Mouse (Mus musculus) cerebellum, adult 8-10 months (tissue): ENCODE data around the gene Hnrnpf.

Experiments
- DNase-seq: peaks from one replicate; pipeline ENCODE4 v3.0.0; 2022

Gene Hnrnpf

GRCm38 (mm10) chr6:117892386-117892785 lies 7.7 kb upstream of the Hnrnpf start:
- DNase-seq = no peak

DNA sequence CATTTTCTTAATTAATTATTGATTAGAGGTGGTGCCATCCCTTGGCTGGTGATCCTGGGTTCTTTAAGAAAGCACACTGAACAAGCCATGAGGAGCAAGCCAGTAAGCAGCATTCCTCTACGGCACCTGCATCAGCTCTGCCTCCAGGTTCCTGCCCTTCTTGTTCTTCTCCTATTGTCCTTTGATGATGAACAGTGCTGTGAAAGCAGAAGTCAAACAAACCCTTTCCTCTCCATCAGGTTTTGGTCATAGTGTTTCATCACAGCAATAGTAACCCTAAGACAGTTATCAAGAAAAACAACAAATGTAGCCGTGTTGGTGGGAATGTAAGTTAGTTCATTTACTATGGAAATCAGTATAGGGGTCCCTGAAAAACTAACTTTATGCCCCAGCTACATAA lies 6.7 kb upstream of the Hnrnpf start:
- DNase-seq = no peak

- no peak for DNase-seq
These were observed 2.3 kb upstream of the Hnrnpf start for GRCm38 (mm10) chr6:117897800-117898199.

DNA sequence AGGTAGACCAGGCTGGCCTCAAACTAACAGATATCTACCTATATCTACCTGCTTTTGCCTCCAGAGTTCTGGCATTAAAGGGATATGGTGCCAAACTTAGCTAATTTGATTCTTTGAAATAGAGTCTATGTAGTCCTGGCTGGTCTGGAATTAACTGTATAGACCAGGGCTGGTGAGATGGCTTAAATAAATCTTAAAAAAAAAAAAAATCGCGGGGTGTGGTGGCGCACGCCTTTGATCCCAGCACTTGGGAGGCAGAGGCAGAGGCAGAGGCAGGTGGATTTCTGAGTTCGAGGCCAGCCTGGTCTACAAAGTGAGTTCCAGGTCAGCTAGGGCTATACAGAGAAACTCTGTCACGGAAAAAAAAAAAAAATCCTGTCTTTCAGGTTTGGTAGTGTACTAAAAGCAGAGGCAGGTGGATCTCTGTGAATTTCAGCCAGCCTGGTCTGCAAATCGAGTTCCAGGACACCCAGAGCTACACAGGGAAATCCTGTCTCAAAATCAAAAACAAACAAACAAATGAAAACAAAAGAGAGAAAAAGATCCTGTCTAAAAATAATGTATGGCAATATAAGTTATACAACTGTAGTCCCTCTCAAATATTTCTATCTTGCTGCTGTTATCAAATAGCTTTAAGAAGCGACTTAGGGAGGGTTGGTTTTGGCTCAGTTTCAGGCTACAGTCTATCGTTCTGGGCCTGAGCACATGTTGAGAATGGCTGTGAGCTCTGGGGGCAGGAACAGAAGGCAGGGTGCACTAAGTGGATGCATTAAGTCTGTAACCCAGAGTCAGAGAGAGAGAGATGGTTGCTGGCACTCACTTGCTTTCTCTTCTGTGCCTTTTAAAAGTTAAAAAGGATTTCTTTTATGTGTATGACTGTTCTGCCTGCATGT lies 1.6 kb downstream of the Hnrnpf start:
- no peak for DNase-seq

DNA sequence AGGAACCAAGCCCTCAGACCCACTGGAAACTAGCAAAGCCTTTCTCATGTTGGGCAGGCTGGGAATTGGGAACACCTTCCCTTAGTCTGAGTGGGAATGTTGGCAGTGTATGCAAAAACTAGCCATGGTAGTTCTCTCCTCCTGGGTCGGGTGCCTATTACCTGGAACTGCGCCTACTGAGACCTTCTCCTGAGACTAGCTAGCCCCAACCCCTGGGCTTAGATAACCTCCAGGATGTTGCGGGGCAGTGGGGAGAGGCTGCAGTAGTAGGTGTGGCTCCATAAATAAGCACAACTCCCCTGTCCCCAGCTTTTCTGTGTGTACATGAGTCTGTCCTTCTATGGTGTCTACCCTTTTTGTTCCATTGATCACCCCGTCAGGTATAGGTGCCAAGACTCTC lies 2.4 kb downstream of the Hnrnpf start:
- DNase-seq = no peak

- DNase-seq = no peak
These were observed 3.7 kb downstream of the Hnrnpf start for GRCm38 (mm10) chr6:117903836-117904235.

- no peak for DNase-seq
These were observed 5.3 kb downstream of the Hnrnpf start for GRCm38 (mm10) chr6:117905260-117905930.

DNA sequence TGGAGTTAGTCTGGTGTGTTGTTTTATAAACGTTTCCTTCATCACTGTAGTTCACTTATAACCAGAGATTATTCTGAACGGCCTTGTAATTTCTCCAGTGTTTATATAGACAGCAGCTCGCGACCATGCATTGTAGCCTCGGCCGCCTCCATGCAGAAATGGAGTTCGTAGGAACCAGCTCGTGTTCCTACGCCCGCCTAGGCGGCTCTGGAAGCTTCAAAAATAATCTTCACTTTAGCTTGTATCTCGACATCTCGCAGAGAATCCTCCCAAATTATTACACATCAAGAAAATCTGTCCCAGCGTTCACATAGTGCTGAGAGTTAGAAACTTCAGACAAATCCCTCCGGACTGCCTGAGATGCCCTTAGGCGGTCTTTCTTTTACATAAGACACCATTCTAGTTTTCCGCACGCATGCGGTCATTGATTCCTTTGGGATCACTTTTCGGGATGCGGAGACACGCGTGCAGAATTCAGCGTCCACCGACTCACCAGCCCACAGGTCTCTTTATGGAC lies 5.9 kb downstream of the Hnrnpf start:
- peak; percentile 74 for DNase-seq

- peak; percentile 95 for DNase-seq
These were observed 6.6 kb downstream of the Hnrnpf start for GRCm38 (mm10) chr6:117906590-117907271.

DNA sequence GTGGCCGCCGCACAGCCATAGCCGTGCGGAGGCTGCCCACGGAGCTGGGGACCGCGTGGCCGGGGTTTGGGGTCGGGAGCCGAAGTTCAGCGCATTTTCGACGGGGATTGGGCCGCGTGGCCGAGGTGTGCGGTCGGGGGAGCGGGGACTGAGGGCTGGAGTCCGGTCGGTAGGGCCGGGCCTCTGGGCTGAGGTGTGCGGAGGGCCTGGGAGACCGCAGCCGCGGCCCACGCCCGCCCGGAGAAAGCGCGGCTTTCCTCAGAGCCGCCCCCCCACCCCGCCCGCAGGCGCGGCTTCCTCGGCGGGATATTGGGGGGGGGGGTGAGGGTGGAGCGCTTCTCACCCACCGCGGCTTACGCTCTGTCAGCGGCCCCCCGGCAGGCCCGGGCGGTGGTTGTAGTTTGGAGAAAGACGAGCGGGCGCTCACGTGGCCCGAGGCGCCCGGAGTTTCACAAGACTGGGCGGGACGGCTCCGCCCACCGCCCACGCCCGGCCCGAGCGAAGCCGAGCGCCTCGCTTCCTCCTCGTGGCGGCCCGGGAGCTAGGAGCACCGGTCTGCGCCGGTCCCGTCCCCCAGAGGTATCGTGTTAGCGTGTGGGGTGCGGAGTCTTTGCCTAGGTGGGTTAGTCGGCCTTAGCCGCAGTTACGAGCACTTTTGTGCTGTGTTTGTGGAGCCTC lies 7.3 kb downstream of the Hnrnpf start:
- DNase-seq = peak; percentile 48

DNA sequence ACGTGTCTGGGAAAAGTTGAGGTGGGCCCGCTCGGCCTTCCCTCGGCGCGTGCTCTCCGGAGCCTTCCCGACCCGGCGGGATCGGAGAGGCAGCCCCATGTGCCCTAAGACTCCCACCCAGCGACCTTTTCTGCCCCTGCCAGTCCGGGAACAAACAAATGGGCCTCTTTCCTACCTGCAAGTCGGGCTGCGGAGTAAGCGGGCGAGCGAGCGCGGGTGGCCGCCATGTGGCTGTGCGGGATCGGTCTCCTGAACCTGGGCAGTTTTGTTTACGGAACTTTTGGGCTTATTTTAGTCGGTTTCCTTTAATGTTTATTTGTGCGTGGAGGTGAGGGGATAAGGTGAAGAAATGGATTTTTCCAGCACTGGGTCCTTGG lies 7.8 kb downstream of the Hnrnpf start:
- no peak for DNase-seq

GRCm38 (mm10) chr6:117908424-117908900 lies 8.3 kb downstream of the Hnrnpf start:
- DNase-seq = no peak

- no peak for DNase-seq
These were observed 10.1 kb downstream of the Hnrnpf start for GRCm38 (mm10) chr6:117910120-117910661.

- DNase-seq = no peak
These were observed 14.4 kb downstream of the Hnrnpf start for GRCm38 (mm10) chr6:117914541-117914940.

- DNase-seq = no peak
These were observed 16.1 kb downstream of the Hnrnpf start for GRCm38 (mm10) chr6:117916205-117916736.

- peak; percentile 73 for DNase-seq
These were observed 16.8 kb downstream of the Hnrnpf start for GRCm38 (mm10) chr6:117916737-117917426.

DNA sequence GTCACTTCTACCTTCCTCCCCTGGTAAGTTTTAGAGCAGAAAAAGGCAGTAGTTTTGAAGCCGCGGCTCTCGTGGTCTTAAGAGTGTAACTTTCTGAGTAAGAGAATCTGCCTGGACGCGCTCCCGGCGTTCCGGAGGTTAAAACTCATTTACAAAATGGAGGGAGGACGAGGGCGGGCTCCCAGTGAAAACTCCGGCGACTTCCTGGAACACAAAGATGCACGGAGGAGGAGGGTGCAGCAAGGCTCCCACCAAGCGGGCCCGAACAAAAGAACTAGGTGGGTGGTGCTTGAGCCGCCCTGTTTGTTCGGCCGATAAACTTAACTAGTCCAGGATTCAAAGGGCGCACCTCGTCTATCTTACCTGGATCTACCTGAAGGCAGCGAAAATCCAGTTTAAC lies 17.5 kb downstream of the Hnrnpf start:
- DNase-seq = peak; percentile 42

GRCm38 (mm10) chr6:117918043-117918442 lies 17.9 kb downstream of the Hnrnpf start:
- DNase-seq = no peak

DNA sequence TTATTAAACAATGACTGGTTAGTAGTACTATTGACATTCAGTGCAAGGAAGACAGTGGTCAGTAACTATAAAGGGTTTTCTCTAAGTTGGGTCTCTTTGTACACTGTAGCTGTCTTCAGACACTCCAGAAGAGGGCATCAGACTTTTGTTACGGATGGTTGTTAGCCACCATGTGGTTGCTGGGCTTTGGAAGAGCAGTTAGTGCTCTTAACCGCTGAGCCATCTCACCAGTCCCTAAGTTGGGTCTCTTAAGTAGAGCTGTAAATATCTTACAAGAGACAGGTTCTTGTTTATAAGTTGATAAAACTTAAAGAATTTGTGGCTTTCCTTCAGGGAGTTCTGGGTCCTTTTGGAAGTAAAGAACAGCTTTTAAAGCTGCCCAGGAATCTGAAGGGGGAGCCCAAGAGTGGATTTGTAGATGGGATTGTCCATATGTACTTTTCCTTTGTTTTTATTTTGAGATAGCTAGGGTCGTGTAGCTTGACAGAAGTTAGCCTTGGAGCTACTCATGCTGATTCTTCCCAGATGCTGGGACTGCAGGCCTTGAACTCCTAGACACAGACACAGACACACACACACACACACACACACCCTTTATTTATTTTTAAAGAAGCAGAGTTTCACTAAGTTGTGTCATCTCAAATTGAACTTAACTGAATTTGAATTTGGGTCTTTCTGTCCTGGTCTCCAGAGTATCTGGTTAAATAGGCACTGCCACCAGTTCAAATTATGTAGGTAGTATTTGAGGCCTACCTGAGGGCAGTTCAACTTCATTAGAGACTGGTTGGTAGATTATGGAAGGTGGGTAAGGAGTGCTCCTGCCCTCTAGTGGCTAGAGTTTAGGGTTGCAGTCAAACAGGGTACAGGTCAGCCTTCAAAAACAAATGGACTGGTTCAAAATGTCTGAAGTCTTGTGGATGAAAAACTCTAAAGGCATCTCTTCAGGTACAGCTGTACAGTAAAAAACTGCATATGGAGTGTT lies 20.8 kb downstream of the Hnrnpf start:
- DNase-seq = no peak

- DNase-seq = no peak
These were observed 21.9 kb downstream of the Hnrnpf start for GRCm38 (mm10) chr6:117922041-117922440.
